Mouse (Mus musculus): ENCODE measurements around the gene Gm10959. TPM values are rescaled to one million over a fixed set of nuclear protein-coding genes. Genes with fewer than 3 reads are reported as not detected.
A peak's percentile ranks its signal among the peaks of the same experiment; 100 is the strongest.

Gm10959 gene
- polyA plus RNA-seq, 1 experiment from 2014 or later = not detected

- Histone ChIP-seq H3K36me3 (no peaks in the 10 kb centered on the region), H3K9me3 (replicated peaks) (no peaks in the 10 kb centered on the region), H3K27me3 (ENCODE audit: low read depth, poor library complexity, severe bottlenecking) (no peaks in the 10 kb centered on the region), H3K4me1 (peaks cover 14% of the 10 kb centered on the region), H3K4me3 (no peak overlapping the region), H3K27ac (replicated peaks) (no peak overlapping the region)
- WGBS = 70% methylated on average over 8 of the region's 8 CpGs
- DNase-seq (ENCODE audit: low spot score) = no peak
These were observed 1.6 kb upstream of the Gm10959 start for GRCm38 (mm10) chr3:122920572-122921435.

- Histone ChIP-seq H3K9me3 (replicated peaks) (no peaks in the 10 kb centered on the region), H3K36me3 (no peaks in the 10 kb centered on the region), H3K27ac (replicated peaks) (no peak overlapping the region), H3K4me1 (peaks cover 6% of the 10 kb centered on the region), H3K4me3 (no peak overlapping the region), H3K27me3 (ENCODE audit: low read depth, poor library complexity, severe bottlenecking) (no peaks in the 10 kb centered on the region)
- 86% methylated on average over 2 of the region's 2 CpGs for WGBS
- no peak for DNase-seq (ENCODE audit: low spot score)
These were observed 488 bp downstream of the Gm10959 start for GRCm38 (mm10) chr3:122918672-122919071.

- H3K4me3 ChIP-seq = no peak overlapping the region
- H3K4me1 ChIP-seq = no peaks in the 10 kb centered on the region
- DNase-seq (ENCODE audit: low spot score) = no peak
- 88% methylated on average over 6 of the region's 6 CpGs for WGBS
- no peaks in the 10 kb centered on the region for H3K36me3 ChIP-seq
- H3K9me3 ChIP-seq (replicated peaks) = no peaks in the 10 kb centered on the region
- H3K27ac ChIP-seq (replicated peaks) = no peak overlapping the region
- no peaks in the 10 kb centered on the region for H3K27me3 ChIP-seq (ENCODE audit: low read depth, poor library complexity, severe bottlenecking)
These were observed 2.9 kb downstream of the Gm10959 start for GRCm38 (mm10) chr3:122916191-122916680.

GRCm38 (mm10) chr3:122915493-122915892 lies 3.7 kb downstream of the Gm10959 start:
- 85% methylated on average over 5 of the region's 5 CpGs for WGBS
- H3K4me3 ChIP-seq = no peak overlapping the region
- H3K27me3 ChIP-seq (ENCODE audit: low read depth, poor library complexity, severe bottlenecking) = no peaks in the 10 kb centered on the region
- H3K27ac ChIP-seq (replicated peaks) = no peak overlapping the region
- no peaks in the 10 kb centered on the region for H3K36me3 ChIP-seq
- no peaks in the 10 kb centered on the region for H3K4me1 ChIP-seq
- no peak for DNase-seq (ENCODE audit: low spot score)
- H3K9me3 ChIP-seq (replicated peaks) = no peaks in the 10 kb centered on the region

GRCm38 (mm10) chr3:122907841-122908240 lies 11.3 kb downstream of the Gm10959 start:
- Histone ChIP-seq H3K27ac (replicated peaks) (no peak overlapping the region), H3K36me3 (no peaks in the 10 kb centered on the region), H3K9me3 (replicated peaks) (no peaks in the 10 kb centered on the region), H3K27me3 (ENCODE audit: low read depth, poor library complexity, severe bottlenecking) (no peaks in the 10 kb centered on the region), H3K4me3 (no peak overlapping the region), H3K4me1 (no peaks in the 10 kb centered on the region)
- DNase-seq (ENCODE audit: low spot score) = no peak
- 92% methylated on average over 2 of the region's 2 CpGs for WGBS

- 46% methylated on average over 12 of the region's 12 CpGs for WGBS
- peak; percentile 56 for DNase-seq (ENCODE audit: low spot score)
- H3K36me3 ChIP-seq = no peaks in the 10 kb centered on the region
- no peak overlapping the region for H3K27ac ChIP-seq (replicated peaks)
- H3K27me3 ChIP-seq (ENCODE audit: low read depth, poor library complexity, severe bottlenecking) = no peaks in the 10 kb centered on the region
- no peak overlapping the region for H3K4me3 ChIP-seq
- H3K4me1 ChIP-seq = no peaks in the 10 kb centered on the region
- H3K9me3 ChIP-seq (replicated peaks) = no peaks in the 10 kb centered on the region
These were observed 15.3 kb downstream of the Gm10959 start for GRCm38 (mm10) chr3:122903746-122904433.

GRCm38 (mm10) chr3:122898254-122898653 lies 20.9 kb downstream of the Gm10959 start:
- 73% methylated on average over 6 of the region's 6 CpGs for WGBS
- H3K36me3 ChIP-seq = no peaks in the 10 kb centered on the region
- DNase-seq (ENCODE audit: low spot score) = no peak
- no peaks in the 10 kb centered on the region for H3K27me3 ChIP-seq (ENCODE audit: low read depth, poor library complexity, severe bottlenecking)
- H3K9me3 ChIP-seq (replicated peaks) = no peaks in the 10 kb centered on the region
- no peak overlapping the region for H3K4me3 ChIP-seq
- no peaks in the 10 kb centered on the region for H3K4me1 ChIP-seq
- H3K27ac ChIP-seq (replicated peaks) = no peak overlapping the region

- H3K4me1 ChIP-seq = no peaks in the 10 kb centered on the region
- no peaks in the 10 kb centered on the region for H3K36me3 ChIP-seq
- H3K9me3 ChIP-seq (replicated peaks) = no peaks in the 10 kb centered on the region
- H3K27me3 ChIP-seq (ENCODE audit: low read depth, poor library complexity, severe bottlenecking) = no peaks in the 10 kb centered on the region
- 91% methylated on average over 11 of the region's 11 CpGs for WGBS
- H3K4me3 ChIP-seq = no peak overlapping the region
- DNase-seq (ENCODE audit: low spot score) = no peak
- H3K27ac ChIP-seq (replicated peaks) = no peak overlapping the region
These were observed 23.9 kb downstream of the Gm10959 start for GRCm38 (mm10) chr3:122895189-122895731.

GRCm38 (mm10) chr3:122894772-122895171 lies 24.4 kb downstream of the Gm10959 start, which contains the start of gene Fabp2:
Gene Fabp2 (plus strand): TSS chr3:122895072.
- H3K36me3 ChIP-seq = no peaks in the 10 kb centered on the region
- DNase-seq (ENCODE audit: low spot score) = no peak
- H3K27ac ChIP-seq (replicated peaks) = no peak within 1 kb of the TSS
- H3K27me3 ChIP-seq (ENCODE audit: low read depth, poor library complexity, severe bottlenecking) = no peaks in the 10 kb centered on the region
- H3K9me3 ChIP-seq (replicated peaks) = no peaks in the 10 kb centered on the region
- H3K4me3 ChIP-seq = no peak within 1 kb of the TSS
- WGBS = 94% methylated on average over 3 of the region's 3 CpGs
- H3K4me1 ChIP-seq = no peaks in the 10 kb centered on the region

GRCm38 (mm10) chr3:122888371-122888819 lies 30.8 kb downstream of the Gm10959 start:
- Histone ChIP-seq H3K4me1 (no peaks in the 10 kb centered on the region), H3K36me3 (no peaks in the 10 kb centered on the region), H3K27ac (replicated peaks) (no peak overlapping the region), H3K9me3 (replicated peaks) (no peaks in the 10 kb centered on the region), H3K27me3 (ENCODE audit: low read depth, poor library complexity, severe bottlenecking) (no peaks in the 10 kb centered on the region), H3K4me3 (no peak overlapping the region)
- DNase-seq (ENCODE audit: low spot score) = no peak
- WGBS = 92% methylated on average over 5 of the region's 5 CpGs

- Histone ChIP-seq H3K36me3 (no peaks in the 10 kb centered on the region), H3K27me3 (ENCODE audit: low read depth, poor library complexity, severe bottlenecking) (no peaks in the 10 kb centered on the region), H3K4me1 (no peaks in the 10 kb centered on the region), H3K27ac (replicated peaks) (no peak overlapping the region), H3K9me3 (replicated peaks) (no peaks in the 10 kb centered on the region), H3K4me3 (no peak overlapping the region)
- DNase-seq (ENCODE audit: low spot score) = no peak
- WGBS = 83% methylated on average over 4 of the region's 4 CpGs
These were observed 31.5 kb downstream of the Gm10959 start for GRCm38 (mm10) chr3:122887505-122888301.

- Histone ChIP-seq H3K27me3 (ENCODE audit: low read depth, poor library complexity, severe bottlenecking) (no peaks in the 10 kb centered on the region), H3K4me3 (no peak overlapping the region), H3K36me3 (no peaks in the 10 kb centered on the region), H3K4me1 (no peaks in the 10 kb centered on the region), H3K9me3 (replicated peaks) (no peaks in the 10 kb centered on the region), H3K27ac (replicated peaks) (no peak overlapping the region)
- DNase-seq (ENCODE audit: low spot score) = no peak
- 88% methylated on average over 8 of the region's 8 CpGs for WGBS
These were observed 40.4 kb downstream of the Gm10959 start for GRCm38 (mm10) chr3:122878705-122879315.
